Mouse (Mus musculus) G1E (cell line): ENCODE measurements at regions not wholly inside any gene's neighbourhood (a gene's known extent, or its start where the extent isn't known, plus 50 kb on each side); places are given as distances from the start of the nearest gene placed in this dataset.

ENCODE experiments used
- ATAC-seq: 2 replicates; pipeline ENCODE4 v1.8.0; 2016; ENCODE audit warnings: mild to moderate bottlenecking; ENCODE audit not compliant: insufficient number of reproducible peaks, poor library complexity, low FRiP score, severe bottlenecking; ENCODE audit errors: extremely low read depth
- DNase-seq: peaks from one replicate; pipeline ENCODE4 v3.0.0; 2012; ENCODE audit warnings: low spot score
- H3K27me3 ChIP-seq: 2 replicates; pipeline ENCODE4 v1.6.1; 2012; ENCODE audit warnings: mild to moderate bottlenecking, low read length, inconsistent platforms; ENCODE audit not compliant: insufficient read depth
- H3K36me3 ChIP-seq: replicated peaks from 2 replicates; pipeline ENCODE3; 2012; ENCODE audit warnings: mild to moderate bottlenecking, inconsistent platforms
- H3K4me1 ChIP-seq: 2 replicates; pipeline ENCODE4 v1.6.1; 2012; ENCODE audit warnings: low read depth, low read length, inconsistent platforms, mixed read lengths; ENCODE audit not compliant: insufficient read depth
- H3K4me3 ChIP-seq: 2 replicates; pipeline ENCODE4 v1.5.1; 2012; ENCODE audit warnings: low read depth, mild to moderate bottlenecking, inconsistent platforms, low read length, moderate library complexity, mixed read lengths
- H3K9me3 ChIP-seq: replicated peaks from 2 replicates; pipeline ENCODE4 v1.6.1; 2012; ENCODE audit warnings: inconsistent platforms
- CTCF ChIP-seq: IDR thresholded peaks from 2 replicates; pipeline ENCODE4 v1.5.1; 2012; ENCODE audit warnings: low read depth, low read length, inconsistent platforms, mixed read lengths
- GATA1 ChIP-seq: IDR thresholded peaks from 2 replicates; pipeline ENCODE4 v1.6.1; 2012; ENCODE audit warnings: borderline replicate concordance, low read length, inconsistent platforms, mixed read lengths
- GATA2 ChIP-seq: IDR thresholded peaks from 2 replicates; pipeline ENCODE4 v1.6.1; 2012; ENCODE audit warnings: low read depth, low read length, inconsistent platforms, borderline replicate concordance
- POLR2AphosphoS5 ChIP-seq: IDR thresholded peaks from 2 replicates; pipeline ENCODE4 v1.6.1; 2012; ENCODE audit warnings: low read depth, low read length, inconsistent platforms; ENCODE audit not compliant: insufficient replicate concordance
- TAL1 ChIP-seq: conservative IDR thresholded peaks from 2 replicates; pipeline ENCODE4 v1.6.1; 2012; ENCODE audit warnings: low read depth, low read length, inconsistent platforms, mixed read lengths

DNA sequence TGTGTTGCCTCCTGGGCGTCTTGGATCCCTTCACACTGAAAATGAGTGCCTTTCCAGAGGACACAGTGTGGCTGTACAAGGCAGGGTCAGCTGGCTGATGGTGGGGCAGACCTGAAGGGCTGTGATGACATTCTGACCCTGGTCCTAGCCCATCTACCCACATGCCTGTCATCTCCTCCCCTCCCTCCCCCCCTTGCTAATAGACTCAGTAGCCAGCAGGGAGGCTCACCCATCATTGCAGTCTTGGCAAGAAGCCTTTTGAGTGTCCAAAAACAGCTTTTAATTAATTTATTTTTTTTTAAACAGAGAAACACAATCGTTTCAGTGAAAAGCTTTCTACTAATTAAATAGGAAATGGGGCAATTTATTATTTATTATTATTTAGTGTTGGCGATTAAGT lies 67.0 kb upstream of the Ssx2ip start:
- DNase-seq (no peak), ATAC-seq (no peak)
- H3K27me3 ChIP-seq, result peaks cover 12% of the 10 kb centered on the region
- H3K4me1 ChIP-seq, result peaks cover 33% of the 10 kb centered on the region
- TF ChIP-seq POLR2AphosphoS5, result no peak
- TF ChIP-seq GATA1, result no peak
- TF ChIP-seq TAL1, result no peak
- TF ChIP-seq CTCF, result no peak
- no peak for TF ChIP-seq GATA2
- H3K4me3 ChIP-seq, result no peak overlapping the region
- no peaks in the 10 kb centered on the region for H3K36me3 ChIP-seq
- H3K9me3 ChIP-seq, result no peaks in the 10 kb centered on the region

GRCm38 (mm10) chr3:146337861-146338281 lies 66.6 kb upstream of the Ssx2ip start:
- ATAC-seq (no peak), DNase-seq (no peak)
- no peaks in the 10 kb centered on the region for H3K9me3 ChIP-seq
- peaks cover 29% of the 10 kb centered on the region for H3K4me1 ChIP-seq
- H3K4me3 ChIP-seq, result no peak overlapping the region
- H3K36me3 ChIP-seq, result no peaks in the 10 kb centered on the region
- no peak for TF ChIP-seq GATA2
- TF ChIP-seq CTCF, result no peak
- TF ChIP-seq POLR2AphosphoS5, result no peak
- TF ChIP-seq TAL1, result no peak
- no peak for TF ChIP-seq GATA1
- H3K27me3 ChIP-seq, result peaks cover 16% of the 10 kb centered on the region

DNA sequence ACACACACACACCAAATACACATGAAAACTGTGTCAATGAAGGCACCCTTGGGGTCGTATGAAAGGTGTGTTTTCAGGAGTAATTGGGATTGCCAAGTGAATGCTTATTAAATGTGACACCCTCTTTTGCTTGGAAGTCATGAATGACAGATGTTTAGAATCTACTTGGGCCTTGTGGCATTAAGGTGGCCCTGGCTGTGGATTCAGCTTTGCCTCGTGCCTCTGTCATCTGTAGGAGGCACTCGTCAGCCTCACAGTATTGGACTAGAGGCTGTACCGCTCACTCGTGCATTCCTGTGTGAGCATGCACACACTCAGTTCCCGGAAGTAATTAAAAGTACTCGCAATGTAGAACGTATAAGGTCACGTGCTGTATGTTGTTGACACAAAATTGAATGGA lies 66.0 kb upstream of the Ssx2ip start:
- Histone ChIP-seq H3K27me3 (peaks cover 17% of the 10 kb centered on the region), H3K4me1 (peaks cover 23% of the 10 kb centered on the region), H3K4me3 (no peak overlapping the region), H3K36me3 (no peaks in the 10 kb centered on the region), H3K9me3 (no peaks in the 10 kb centered on the region)
- no peak for TF ChIP-seq TAL1
- DNase-seq (no peak), ATAC-seq (no peak)

GRCm38 (mm10) chr3:146340316-146341055 lies 64.0 kb upstream of the Ssx2ip start:
- no peak overlapping the region for H3K4me3 ChIP-seq
- peaks cover 17% of the 10 kb centered on the region for H3K27me3 ChIP-seq
- H3K4me1 ChIP-seq, result peaks cover 34% of the 10 kb centered on the region
- no peak for TF ChIP-seq GATA1
- no peak for TF ChIP-seq TAL1
- TF ChIP-seq CTCF, result no peak
- no peak for TF ChIP-seq GATA2
- no peak for TF ChIP-seq POLR2AphosphoS5
- no peaks in the 10 kb centered on the region for H3K36me3 ChIP-seq
- no peaks in the 10 kb centered on the region for H3K9me3 ChIP-seq
- no peak for DNase-seq
- ATAC-seq, result no peak

DNA sequence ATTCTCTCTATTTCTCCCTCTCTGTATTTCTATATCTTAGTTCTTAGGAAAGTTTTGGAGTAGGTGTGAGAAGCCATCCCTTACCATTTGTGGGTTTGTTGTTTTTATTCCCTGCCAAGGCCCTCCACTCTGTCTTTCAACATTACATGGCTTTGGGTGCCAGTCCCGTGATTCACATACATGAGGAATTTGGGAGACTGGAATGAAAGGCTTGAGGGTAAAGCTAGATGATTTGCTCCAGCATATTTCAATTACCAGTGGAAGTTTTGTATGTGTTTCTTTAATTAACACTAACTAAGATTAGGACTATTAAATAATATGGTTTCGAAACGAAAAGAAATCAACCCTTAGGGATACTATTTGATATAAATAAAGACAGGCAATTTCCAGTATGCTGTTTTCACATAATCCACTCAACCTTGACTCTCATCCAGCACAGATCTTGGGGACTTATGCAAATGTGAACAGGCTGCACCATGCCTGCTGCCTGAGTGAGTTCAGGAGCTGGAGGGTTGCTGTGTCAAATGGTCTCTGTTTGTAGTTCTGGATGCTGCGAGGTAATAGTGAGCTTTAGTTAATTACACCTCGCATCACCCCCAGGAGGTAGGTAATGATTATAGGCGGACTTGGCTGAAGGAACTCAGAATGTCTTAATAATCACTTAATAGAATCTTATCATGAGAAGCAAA lies 62.6 kb upstream of the Ssx2ip start:
- Histone ChIP-seq H3K36me3 (no peaks in the 10 kb centered on the region), H3K27me3 (peaks cover 17% of the 10 kb centered on the region), H3K9me3 (no peaks in the 10 kb centered on the region), H3K4me1 (peaks cover 36% of the 10 kb centered on the region), H3K4me3 (no peak overlapping the region)
- ATAC-seq, result no peak
- TF ChIP-seq CTCF (no peak), GATA2 (no peak), POLR2AphosphoS5 (no peak), GATA1 (no peak), TAL1 (no peak)
- DNase-seq, result no peak

DNA sequence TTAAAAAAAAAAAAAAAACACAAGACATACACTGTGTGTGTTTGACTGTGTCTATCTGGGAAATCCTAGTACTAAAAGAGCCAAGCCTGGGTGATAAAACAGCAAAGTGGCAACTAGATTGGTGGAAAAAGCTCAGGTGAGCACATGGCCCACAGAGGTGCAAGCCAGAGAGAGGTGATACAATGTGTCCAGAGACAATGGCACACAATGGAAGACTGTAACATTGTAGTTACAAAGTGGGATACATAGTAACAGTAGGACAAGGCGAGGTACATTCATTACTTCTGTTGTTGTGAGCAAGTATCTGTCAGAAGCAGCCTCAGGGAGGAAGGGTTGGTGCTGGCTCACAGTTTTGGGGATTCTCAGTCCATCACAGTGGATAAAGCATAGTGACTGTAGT lies 61.7 kb upstream of the Ssx2ip start:
- TF ChIP-seq GATA1 (no peak), TAL1 (no peak), POLR2AphosphoS5 (no peak), GATA2 (no peak), CTCF (no peak)
- Histone ChIP-seq H3K9me3 (no peaks in the 10 kb centered on the region), H3K4me3 (no peak overlapping the region), H3K27me3 (peaks cover 21% of the 10 kb centered on the region), H3K4me1 (peaks cover 43% of the 10 kb centered on the region), H3K36me3 (no peaks in the 10 kb centered on the region)
- ATAC-seq, result no peak
- no peak for DNase-seq
